Mouse (Mus musculus) forebrain, embryonic 12.5 days (tissue): ENCODE data around the gene Cyp2e1. TPM values are rescaled to one million over a fixed set of nuclear protein-coding genes. Genes with fewer than 3 reads are reported as not detected.
"Not testable (repeated sequence)": the region's sequence is repeated elsewhere in the genome, so short reads cannot be mapped to it uniquely, and the experiment has no call there.

ENCODE experiments used
- ATAC-seq: fragments of 200-750 bp; cut with Nextera tagmentation; 2 replicates; pipeline ENCODE4 v1.8.0; 2017; ENCODE audit warnings: moderate TSS enrichment; ENCODE audit not compliant: low FRiP score
- H3K27ac ChIP-seq: fragments of 300-500 bp; sonication (generic); 2 replicates; pipeline ENCODE4 v1.5.1; 2016; ENCODE audit warnings: mild to moderate bottlenecking
- H3K27me3 ChIP-seq: fragments of 300-500 bp; sonication (generic); 2 replicates; pipeline ENCODE4 v1.6.1; 2016; ENCODE audit warnings: mild to moderate bottlenecking
- H3K36me3 ChIP-seq: fragments of 300-500 bp; sonication (generic); replicated peaks from 2 replicates; pipeline ENCODE4 v1.6.1; 2016; ENCODE audit warnings: mild to moderate bottlenecking
- H3K4me1 ChIP-seq: fragments of 300-500 bp; sonication (generic); 2 replicates; pipeline ENCODE4 v1.6.1; 2016
- H3K4me2 ChIP-seq: fragments of 300-500 bp; sonication (generic); 2 replicates; pipeline ENCODE4 v1.6.1; 2016; ENCODE audit warnings: mild to moderate bottlenecking, moderate library complexity
- H3K4me3 ChIP-seq: fragments of 300-500 bp; sonication (generic); replicated peaks from 2 replicates; pipeline ENCODE4 v1.5.1; 2016; ENCODE audit warnings: mild to moderate bottlenecking
- H3K9ac ChIP-seq: fragments of 300-500 bp; sonication (generic); 2 replicates; pipeline ENCODE4 v1.6.1; 2016; ENCODE audit warnings: mild to moderate bottlenecking
- H3K9me3 ChIP-seq: fragments of 300-500 bp; sonication (generic); 2 replicates; pipeline ENCODE4 v1.6.1; 2016
- WGBS: fragments of 180-500 bp; shearing (Covaris S2); methylation state at CpG from one replicate; pipeline ENCODE4 v1.1.7; 2016; 5-methylcytosine and 5-hydroxymethylcytosine counted together
- polyA plus RNA-seq: library from polyadenylated mRNA; unstranded; fragments of >200 nt; fragmentation: Nextera tagmentation; extraction: Ambion mirVana; gene quantifications from 2 replicates; pipeline ENCODE4 v1.2.1, GENCODE M21; 2016

The Cyp2e1 gene
- polyA plus RNA-seq = not detected in 2 replicates

DNA sequence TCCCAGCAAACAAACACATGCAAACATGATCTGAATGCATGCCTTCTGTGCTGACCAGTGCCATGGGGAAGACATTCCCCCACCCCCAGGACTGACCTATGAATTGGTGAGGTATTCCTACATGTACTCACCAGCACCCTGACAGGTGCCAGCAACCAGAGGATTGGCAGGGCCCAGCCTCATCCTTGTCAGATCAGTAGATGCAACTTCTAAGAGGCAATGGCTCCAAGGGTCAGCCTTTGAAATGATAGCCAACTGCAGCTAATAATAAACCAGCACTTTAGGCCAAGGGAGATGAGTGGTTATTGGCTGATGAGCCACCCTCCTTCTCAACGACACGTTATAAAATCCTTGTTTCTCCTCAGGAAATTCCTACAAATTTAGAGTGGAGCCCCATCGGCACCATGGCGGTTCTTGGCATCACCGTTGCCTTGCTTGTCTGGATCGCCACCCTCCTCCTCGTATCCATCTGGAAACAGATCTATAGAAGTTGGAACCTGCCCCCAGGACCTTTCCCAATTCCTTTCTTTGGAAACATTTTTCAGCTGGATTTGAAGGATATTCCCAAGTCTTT, at the start of gene Cyp2e1:
Gene Cyp2e1, plus strand, starts transcription at position 293 of the 574 bp plus-strand sequence.
- no peaks in the 10 kb centered on the region for H3K27me3 ChIP-seq
- WGBS = 88% methylated on average over 7 of the region's 7 CpGs
- no peaks in the 10 kb centered on the region for H3K36me3 ChIP-seq
- no peak within 1 kb of the TSS for H3K4me2 ChIP-seq
- no peaks in the 10 kb centered on the region for H3K9me3 ChIP-seq
- H3K4me3 ChIP-seq = no peak within 1 kb of the TSS
- H3K9ac ChIP-seq = no peak within 1 kb of the TSS
- ATAC-seq = no peak
- no peaks in the 10 kb centered on the region for H3K4me1 ChIP-seq
- H3K27ac ChIP-seq = no peak within 1 kb of the TSS

- Histone ChIP-seq H3K9ac (no peak overlapping the region), H3K36me3 (no peaks in the 10 kb centered on the region), H3K4me2 (no peak overlapping the region), H3K27me3 (no peaks in the 10 kb centered on the region), H3K9me3 (no peaks in the 10 kb centered on the region), H3K4me1 (no peaks in the 10 kb centered on the region), H3K27ac (no peak overlapping the region), H3K4me3 (no peak overlapping the region)
- WGBS = 86% methylated on average over 7 of the region's 7 CpGs
- ATAC-seq = no peak
Observed at GRCm38 (mm10) chr7:140717155-140718055, 46.1 kb upstream of the Cyp2e1 start.

DNA sequence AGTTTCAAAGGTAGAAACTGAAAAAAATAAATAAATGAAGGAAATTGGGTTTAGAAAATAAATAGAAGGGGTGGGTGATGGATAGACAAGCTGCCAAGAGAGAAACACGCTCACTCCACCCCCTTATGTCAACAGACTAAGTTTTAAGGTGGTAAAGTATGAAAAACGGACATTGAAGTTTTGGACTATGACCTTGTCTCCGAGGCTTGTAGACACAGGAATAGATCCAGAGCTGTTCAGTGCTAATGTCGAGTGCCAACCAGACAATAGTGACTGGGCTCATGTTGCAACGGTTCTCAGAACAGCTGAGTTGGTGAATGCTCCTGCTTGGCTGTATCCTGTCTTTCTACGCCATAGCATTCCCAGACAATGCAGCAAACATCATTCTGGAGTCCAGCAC, 42.4 kb upstream of the Cyp2e1 start:
- Histone ChIP-seq H3K27me3 (no peaks in the 10 kb centered on the region), H3K4me2 (no peak overlapping the region), H3K4me3 (no peak overlapping the region), H3K27ac (no peak overlapping the region), H3K36me3 (no peaks in the 10 kb centered on the region), H3K9ac (no peak overlapping the region), H3K4me1 (no peaks in the 10 kb centered on the region), H3K9me3 (no peaks in the 10 kb centered on the region)
- 81% methylated on average over 6 of the region's 6 CpGs for WGBS
- no peak for ATAC-seq

DNA sequence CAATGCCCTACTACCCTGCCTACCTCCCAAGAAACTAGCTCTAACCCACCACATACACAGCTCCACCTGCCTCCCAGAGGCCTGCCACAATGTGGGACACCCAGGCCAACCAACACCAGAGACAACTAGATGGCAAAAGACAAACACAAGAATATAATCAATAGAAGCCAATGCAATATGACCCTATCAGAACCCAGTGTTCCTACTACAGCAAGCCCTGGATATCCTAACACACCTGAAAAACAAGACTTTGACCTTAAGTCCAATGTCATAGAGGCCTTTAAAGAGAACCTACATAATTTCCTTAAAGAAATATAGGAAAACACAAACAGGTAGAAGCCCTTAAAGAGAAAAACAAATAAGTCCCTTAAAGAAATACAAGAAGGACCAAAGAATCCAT, 38.0 kb upstream of the Cyp2e1 start:
- Histone ChIP-seq H3K9me3 (0 out of 2 replicates have a peak, but pooled peaks cover 2% of the 10 kb centered on the region), H3K4me3 (no peak overlapping the region), H3K36me3 (no peaks in the 10 kb centered on the region), H3K4me1 (no peaks in the 10 kb centered on the region), H3K27me3 (no peaks in the 10 kb centered on the region), H3K9ac (no peak overlapping the region), H3K27ac (no peak overlapping the region), H3K4me2 (no peak overlapping the region)
- no peak for ATAC-seq

DNA sequence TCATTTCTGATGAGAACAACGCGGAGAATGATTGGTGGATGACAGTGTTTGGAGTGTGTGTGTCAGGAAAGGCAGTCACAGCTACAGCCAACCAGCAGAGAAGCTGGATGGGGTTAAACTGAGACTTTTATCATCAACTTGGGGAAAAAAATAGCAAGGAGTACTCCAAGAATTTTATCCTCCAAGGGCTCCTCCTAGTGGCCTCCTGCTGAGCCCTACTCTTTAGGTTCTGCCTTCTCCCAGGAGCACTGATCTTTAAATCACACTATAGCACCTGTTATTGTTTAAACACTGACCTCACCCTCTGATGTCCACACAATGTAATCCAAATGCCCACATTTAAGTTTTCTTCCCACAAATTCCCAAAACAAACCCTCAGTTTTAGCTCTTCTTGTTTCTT, 30.4 kb upstream of the Cyp2e1 start:
- H3K4me1 ChIP-seq = no peaks in the 10 kb centered on the region
- no peak overlapping the region for H3K9ac ChIP-seq
- H3K27ac ChIP-seq = no peak overlapping the region
- no peak overlapping the region for H3K4me2 ChIP-seq
- no peaks in the 10 kb centered on the region for H3K27me3 ChIP-seq
- H3K36me3 ChIP-seq = no peaks in the 10 kb centered on the region
- H3K9me3 ChIP-seq = 0 out of 2 replicates have a peak, but pooled peaks cover 2% of the 10 kb centered on the region
- H3K4me3 ChIP-seq = no peak overlapping the region
- WGBS = 74% methylated on average over 2 of the region's 2 CpGs
- no peak for ATAC-seq

GRCm38 (mm10) chr7:140747402-140747801, 16.1 kb upstream of the Cyp2e1 start:
- H3K4me3 ChIP-seq = no peak overlapping the region
- H3K27ac ChIP-seq = no peak overlapping the region
- no peaks in the 10 kb centered on the region for H3K9me3 ChIP-seq
- 88% methylated on average over 3 of the region's 3 CpGs for WGBS
- H3K4me2 ChIP-seq = no peak overlapping the region
- no peaks in the 10 kb centered on the region for H3K4me1 ChIP-seq
- H3K27me3 ChIP-seq = no peaks in the 10 kb centered on the region
- H3K36me3 ChIP-seq = no peaks in the 10 kb centered on the region
- H3K9ac ChIP-seq = no peak overlapping the region
- no peak for ATAC-seq

DNA sequence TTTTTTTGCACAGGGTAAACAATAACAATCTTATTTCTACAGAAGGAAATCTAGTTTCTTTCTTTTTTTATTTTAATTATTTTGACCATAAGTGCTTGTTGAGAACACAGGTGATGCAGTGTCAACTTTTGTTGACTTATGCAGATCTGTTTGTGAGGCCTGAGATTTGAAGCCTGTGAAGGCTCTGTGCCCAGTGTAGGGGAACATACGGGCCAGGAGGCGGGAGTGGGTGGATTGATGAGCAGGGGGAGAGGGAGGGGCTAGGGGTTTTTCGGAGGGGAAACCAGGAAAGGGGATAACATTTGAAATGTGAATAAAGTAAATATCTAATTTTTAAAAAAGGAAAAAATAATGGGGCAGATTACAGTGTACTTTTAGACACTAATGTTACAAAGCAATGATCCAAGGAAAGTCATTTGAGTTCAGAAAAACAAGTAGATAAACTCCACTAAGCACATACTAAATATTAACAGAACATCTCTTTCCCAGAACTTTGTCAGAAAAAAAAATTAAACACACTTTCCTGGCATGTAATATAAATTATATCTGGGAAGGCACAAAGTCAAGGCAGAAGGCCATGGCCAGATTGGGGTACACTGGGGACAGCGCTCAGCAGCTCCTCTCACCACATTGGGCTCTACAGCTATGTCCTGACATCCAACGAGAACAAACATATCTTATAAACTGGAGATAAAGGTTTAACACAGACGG, 15.3 kb upstream of the Cyp2e1 start:
- Histone ChIP-seq H3K4me3 (no peak overlapping the region), H3K9ac (no peak overlapping the region), H3K4me2 (no peak overlapping the region), H3K4me1 (no peaks in the 10 kb centered on the region), H3K9me3 (no peaks in the 10 kb centered on the region), H3K27me3 (no peaks in the 10 kb centered on the region), H3K27ac (no peak overlapping the region), H3K36me3 (no peaks in the 10 kb centered on the region)
- ATAC-seq = no peak
- 87% methylated on average over 6 of the region's 6 CpGs for WGBS

GRCm38 (mm10) chr7:140748827-140749160, 14.7 kb upstream of the Cyp2e1 start:
- no peak overlapping the region for H3K4me2 ChIP-seq
- H3K4me3 ChIP-seq = no peak overlapping the region
- 0 out of 2 replicates have a peak, but pooled peaks cover 2% of the 10 kb centered on the region for H3K9me3 ChIP-seq
- no peak for ATAC-seq
- H3K4me1 ChIP-seq = no peaks in the 10 kb centered on the region
- no peaks in the 10 kb centered on the region for H3K27me3 ChIP-seq
- no peak overlapping the region for H3K27ac ChIP-seq
- no peak overlapping the region for H3K9ac ChIP-seq
- no peaks in the 10 kb centered on the region for H3K36me3 ChIP-seq
- 94% methylated on average over 3 of the region's 3 CpGs for WGBS

GRCm38 (mm10) chr7:140754556-140754955, 9.0 kb upstream of the Cyp2e1 start:
- Histone ChIP-seq H3K9me3 (0 out of 2 replicates have a peak, but pooled peaks cover 6% of the 10 kb centered on the region), H3K27ac (no peak overlapping the region), H3K4me3 (no peak overlapping the region), H3K36me3 (no peaks in the 10 kb centered on the region), H3K9ac (no peak overlapping the region), H3K4me2 (no peak overlapping the region), H3K4me1 (no peaks in the 10 kb centered on the region), H3K27me3 (no peaks in the 10 kb centered on the region)
- ATAC-seq = no peak

DNA sequence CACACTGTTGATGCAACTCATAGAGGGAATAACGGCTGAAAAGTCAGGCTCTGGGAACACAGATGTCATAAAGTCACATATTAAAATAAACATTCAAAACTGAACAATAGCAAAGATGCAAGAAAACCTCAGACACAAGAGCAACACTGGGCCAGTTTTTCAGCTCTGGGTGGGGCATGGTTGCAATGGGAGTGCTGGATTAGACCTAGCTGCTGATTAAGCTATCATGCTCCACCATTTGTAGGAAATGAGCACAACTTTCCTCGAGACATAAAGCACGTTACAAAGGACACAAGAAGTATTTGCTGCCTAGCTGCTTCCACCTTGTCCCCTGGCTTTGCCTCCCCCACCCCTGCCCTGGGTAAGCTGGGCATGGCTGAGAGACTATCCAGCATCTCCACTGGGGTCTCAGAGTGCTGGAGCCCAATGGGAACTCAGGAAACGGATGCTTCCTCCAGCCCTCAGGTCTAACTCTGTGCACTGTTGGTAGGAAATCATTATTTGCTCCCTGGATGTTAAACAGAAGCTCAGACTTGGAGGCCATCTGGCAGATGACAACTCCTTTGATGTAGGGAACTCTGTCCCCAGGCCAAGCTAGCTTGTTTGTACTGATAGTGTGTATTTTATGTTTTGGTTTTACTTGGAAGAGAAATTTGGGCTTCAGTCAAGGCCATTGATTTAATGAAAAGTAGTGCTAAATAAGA, 7.2 kb upstream of the Cyp2e1 start:
- ATAC-seq = no peak
- Histone ChIP-seq H3K9me3 (0 out of 2 replicates have a peak, but pooled peaks cover 6% of the 10 kb centered on the region), H3K27ac (no peak overlapping the region), H3K4me3 (no peak overlapping the region), H3K4me2 (no peak overlapping the region), H3K27me3 (no peaks in the 10 kb centered on the region), H3K4me1 (no peaks in the 10 kb centered on the region), H3K36me3 (no peaks in the 10 kb centered on the region), H3K9ac (no peak overlapping the region)
- WGBS = 89% methylated on average over 4 of the region's 4 CpGs

DNA sequence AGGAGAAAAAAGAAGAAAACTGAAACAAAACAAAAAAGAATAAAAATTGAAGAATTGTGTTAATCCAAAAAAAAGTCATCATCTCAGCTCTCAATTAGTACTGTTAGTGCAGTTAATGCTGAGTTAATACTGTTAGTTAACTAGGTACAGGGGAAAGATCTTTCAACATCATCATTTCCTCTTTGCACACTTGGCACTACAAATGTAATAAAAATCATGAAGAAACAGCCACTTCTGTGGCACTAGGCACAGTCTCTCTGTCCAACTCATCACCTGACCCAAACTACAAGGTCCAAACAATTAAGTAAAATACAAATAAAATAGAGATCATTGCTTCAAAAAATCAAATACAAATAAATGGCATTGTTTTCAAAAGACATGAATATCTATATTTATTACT, 2.9 kb upstream of the Cyp2e1 start:
- Histone ChIP-seq H3K36me3 (no peaks in the 10 kb centered on the region), H3K9me3 (no peaks in the 10 kb centered on the region), H3K27ac (no peak overlapping the region), H3K4me3 (no peak overlapping the region), H3K4me1 (no peaks in the 10 kb centered on the region), H3K27me3 (no peaks in the 10 kb centered on the region), H3K9ac (no peak overlapping the region), H3K4me2 (no peak overlapping the region)
- no peak for ATAC-seq

DNA sequence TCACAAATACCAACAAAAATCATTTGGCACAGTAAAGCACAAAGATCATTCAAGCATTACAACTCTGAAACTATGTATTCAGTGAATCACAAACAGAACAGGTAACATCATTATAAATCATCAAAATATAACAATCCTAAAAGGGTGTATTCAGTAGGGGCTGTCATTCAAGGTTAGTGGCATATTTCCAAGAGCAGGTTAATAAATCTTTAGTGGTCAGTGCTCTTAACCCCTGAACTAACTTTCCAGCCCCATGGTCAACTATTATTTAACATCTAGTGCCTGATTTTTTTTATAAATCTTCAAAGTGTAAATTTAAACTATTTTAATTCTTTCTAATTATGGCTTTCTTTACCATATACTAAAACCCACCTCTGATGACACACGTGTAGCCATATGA, 1.9 kb downstream of the Cyp2e1 start:
- 71% methylated on average over 1 of the region's 1 CpGs for WGBS
- not testable (repeated sequence) for H3K36me3 ChIP-seq, H3K9ac ChIP-seq, H3K4me2 ChIP-seq, H3K27ac ChIP-seq, ATAC-seq, H3K9me3 ChIP-seq, H3K27me3 ChIP-seq, H3K4me3 ChIP-seq, H3K4me1 ChIP-seq
